Mouse (Mus musculus) layer of hippocampus, postnatal 10 days (tissue): ENCODE measurements around the gene Slc38a7. TPM values are rescaled to one million over a fixed set of nuclear protein-coding genes. Genes with fewer than 3 reads are reported as not detected.
"Not testable (repeated sequence)": the region's sequence is repeated elsewhere in the genome, so short reads cannot be mapped to it uniquely, and the experiment has no call there.

Source experiments
- DNase-seq, 2 experiments: peaks; one replicate each; pipeline ENCODE4 v3.0.0; 2021; ENCODE audit warnings: low spot score in 2 of 2
- long read RNA-seq: library from polyadenylated mRNA; stranded (forward); transcript quantifications from one replicate; pipeline ENCODE4 v2.0.0, GENCODE M21; 2023
- total RNA-seq, 2 experiments: library from RNA; stranded (reverse); gene quantifications; 2 replicates each; pipeline ENCODE4 v1.2.3; 2021

Gene Slc38a7
- total RNA-seq: 10 to 100 TPM; 30.8 to 34.1 TPM
- long read RNA-seq, transcript Slc38a7-204 (12 exons, 3,315 nt): major isoform, 7 of 21 reads
- long read RNA-seq, partial matches to known transcripts: 12 of 21 reads
- long read RNA-seq, other reads (novel, unspliced or antisense): 2 of 21 reads

DNA sequence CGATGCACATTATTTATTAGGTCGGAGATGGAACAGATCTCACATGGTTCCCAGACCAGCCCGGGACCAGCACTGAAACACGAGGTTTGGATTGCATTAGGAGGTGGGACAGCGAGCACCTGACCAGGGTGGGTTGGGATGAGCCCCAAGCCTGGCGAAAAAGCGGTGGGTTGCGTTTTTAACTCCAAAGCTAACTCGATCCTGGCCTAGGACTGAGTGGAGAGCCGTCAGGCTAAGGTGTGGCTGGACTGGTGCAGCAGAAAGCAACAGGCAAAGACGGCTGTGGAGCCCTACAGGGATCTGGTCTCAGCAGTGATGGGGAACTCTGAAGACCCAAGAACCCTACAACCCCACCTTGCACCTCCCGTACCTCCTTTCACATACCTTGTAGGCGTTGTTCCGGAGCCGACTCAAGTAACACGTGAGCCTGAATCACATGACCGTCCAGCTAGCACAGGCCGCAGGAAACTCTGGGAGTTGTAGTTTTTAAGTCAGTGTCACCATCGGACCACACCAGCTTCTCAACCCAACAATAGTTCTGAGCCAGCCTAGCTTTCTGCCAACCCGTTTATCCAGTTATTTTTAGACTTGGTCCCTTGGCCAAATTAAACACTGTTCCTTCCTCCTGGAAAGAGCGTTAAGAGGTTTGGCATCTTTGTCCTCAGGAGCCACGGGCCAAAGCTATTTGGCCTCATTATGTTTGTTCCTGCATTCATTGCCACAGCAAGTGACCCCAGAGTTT is at the start of gene Slc38a7:
Slc38a7 (minus strand) TSS at position 438 of the 742 bp plus-strand sequence.
- peak; percentile 68 to 70 for DNase-seq

DNA sequence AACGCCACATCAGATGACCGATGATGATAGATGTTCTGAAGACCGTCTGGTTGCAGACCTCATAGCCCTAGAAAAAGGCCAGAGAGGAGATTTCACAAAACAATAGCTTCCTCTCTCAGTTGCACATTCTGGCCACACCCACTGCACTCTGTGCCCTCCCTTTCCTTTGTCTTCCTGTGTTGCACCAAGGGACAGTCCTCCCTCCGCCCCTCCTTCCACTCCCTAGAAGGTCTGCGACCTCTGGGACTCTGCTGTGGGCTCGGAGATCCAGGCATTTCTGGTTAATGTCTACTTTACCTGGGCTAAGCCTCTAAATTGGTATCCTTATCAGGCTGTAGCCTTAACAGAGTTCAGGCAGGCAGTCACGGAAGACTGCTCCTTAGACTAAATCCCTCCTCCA is 48.5 kb upstream of the Slc38a7 start:
- no peak for DNase-seq

DNA sequence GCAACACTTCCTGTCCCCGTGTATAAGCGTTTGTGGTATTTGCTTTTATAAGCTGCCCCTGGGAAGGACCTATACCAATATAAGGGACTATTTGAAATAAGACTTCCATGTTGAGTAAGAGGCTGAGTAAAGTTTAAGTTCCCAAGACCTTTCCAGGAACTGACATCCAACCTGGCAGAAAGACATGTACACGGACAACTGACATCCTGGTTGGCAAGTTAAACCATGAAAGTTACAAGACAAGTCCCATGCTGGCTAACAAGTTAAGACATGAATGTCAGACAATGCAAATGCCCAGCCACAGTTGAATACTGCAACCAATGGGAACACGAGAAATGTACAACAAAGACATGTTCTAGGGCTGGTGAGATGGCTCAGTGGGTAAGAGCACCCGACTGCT is 40.4 kb upstream of the Slc38a7 start:
- DNase-seq: no peak

DNA sequence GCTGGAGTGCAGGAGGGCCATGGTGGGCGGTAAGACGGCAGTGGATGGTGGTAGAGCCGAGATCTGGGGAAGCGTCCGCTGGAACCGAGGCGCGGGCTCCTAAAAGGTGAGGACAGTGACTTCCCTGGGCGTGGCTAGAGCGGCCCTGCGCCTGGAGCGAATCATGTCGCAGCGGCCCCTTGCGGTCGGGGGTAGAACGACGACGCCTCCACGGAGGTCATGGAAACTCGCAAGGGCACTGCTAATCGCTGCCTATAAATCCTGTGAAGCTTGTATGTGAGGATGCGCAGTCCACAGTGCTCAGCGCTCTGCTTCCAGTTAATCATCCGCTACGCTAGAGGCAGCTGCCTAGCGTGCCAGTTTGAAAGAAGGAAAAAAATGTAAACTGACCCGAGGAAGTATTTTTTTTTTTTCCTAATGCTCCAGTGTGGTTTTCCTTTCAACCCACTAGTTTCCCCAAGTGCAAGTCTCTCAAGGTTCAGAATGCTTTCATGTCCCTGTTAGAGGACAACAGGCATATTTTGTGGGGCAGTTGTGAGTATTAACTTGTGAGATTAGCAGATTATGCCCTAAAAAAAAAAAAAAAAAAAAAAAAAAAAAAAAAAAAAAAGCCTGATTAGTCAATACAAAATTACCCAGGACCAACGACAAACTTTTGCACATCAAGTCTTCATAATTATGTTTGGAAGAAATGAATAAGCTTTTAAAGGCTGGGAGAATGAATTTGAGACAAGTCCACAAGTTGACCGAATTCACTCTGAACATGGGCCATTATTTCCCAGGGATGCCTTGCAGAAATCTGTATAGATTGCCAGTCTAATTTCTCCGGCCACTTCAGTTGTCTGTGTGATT is 35.2 kb upstream of the Slc38a7 start, which contains the start of gene Got2:
Got2 (minus strand) TSS at position 263 of the 852 bp plus-strand sequence.
- DNase-seq: peak; percentile 93 to 95

DNA sequence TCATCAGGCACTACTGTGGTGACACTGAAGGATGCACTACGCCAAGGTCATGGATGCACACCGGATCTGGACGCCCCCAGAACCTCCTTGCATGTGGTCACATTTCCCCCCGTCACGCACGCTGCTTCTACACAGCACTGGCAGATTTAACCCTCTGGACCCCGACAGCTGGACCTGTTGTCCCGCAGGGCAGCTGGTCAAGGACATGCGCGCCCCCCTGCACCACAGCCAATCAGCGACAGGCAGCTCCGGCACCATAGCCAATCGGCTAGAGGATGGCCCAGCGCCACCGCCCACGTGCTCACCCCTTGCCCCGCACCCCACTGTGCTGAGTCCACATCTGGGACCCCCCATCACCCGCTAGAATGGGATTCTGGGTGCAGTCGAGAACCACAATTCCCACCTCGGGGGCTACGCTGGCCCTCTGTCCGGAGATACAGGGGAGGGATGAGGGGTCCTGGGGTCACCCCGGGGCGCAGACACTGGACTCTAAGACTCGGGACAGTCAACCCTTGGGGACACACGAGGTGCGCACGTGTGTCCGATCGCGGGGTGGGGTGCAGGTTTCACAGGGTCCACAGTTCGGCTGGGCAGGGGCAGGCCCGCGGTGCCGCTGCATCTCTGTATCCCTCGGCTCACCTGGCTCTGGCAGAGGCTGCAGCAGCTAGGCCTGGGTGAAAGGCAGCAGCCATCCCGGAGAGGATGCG is 34.4 kb upstream of the Slc38a7 start:
- peak; percentile 86 to 90 for DNase-seq

DNA sequence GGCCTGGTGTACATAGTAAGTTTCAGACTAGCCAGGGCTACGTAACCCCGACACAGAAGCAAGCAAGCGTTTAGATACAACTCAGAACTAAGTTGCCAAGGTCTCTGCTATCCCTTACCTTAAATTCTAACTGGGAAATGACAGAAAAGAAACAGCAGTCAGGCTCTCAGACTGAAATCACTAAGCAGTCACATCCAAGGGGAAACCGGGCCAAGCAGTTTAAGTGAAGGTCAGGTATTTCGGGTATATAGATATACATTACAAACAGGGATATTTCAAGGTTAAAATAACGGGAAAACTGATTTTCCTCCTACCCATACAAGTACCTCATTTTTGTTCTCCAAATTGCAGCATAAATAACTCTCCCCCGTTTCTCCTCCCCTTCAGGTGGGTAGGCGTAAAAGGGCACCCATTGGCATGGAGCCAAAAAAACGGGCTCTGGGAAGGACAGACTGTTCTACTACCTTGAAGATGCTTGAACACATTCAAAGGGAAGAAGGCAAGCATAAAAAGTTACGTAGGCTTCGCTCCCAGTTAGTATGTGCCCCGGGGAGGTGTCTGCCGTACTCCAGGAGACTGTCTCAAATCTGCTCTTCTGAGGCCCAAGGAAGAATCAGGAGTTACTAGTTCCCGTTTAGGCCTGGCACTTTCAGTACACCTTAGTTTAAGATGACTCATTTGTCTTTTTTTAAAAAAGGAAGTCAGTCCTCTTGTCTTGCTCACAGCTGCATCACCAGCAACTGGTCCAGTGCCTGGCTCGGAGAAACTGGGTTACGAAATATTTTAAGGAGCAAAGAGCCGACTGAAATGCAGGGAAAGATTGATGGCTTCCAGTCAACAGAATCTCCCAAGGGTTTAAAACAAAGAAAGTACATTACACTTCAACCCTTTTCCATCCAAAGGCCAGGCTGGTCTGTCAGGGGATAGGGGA is 33.6 kb upstream of the Slc38a7 start:
- DNase-seq: peak; percentile 19 to 42

DNA sequence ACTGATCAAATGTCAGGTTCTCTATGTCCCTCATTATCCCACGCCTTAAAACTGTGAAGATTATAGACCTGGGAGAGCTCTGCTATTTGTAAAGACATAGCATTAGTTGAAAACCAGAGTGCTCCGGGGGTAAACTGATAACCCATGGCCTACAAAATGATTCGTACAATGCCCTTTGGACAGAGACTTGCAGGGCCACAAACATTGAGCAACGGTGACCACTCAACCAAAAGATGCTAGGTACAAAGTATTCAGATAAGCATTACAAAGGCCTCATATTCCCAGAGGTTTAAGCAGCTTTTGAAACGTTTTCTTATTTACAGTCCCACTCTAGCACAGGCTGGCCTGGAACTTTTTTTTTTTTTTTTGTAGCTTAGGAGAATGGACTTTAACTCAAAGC is 32.6 kb upstream of the Slc38a7 start:
- DNase-seq: no peak

DNA sequence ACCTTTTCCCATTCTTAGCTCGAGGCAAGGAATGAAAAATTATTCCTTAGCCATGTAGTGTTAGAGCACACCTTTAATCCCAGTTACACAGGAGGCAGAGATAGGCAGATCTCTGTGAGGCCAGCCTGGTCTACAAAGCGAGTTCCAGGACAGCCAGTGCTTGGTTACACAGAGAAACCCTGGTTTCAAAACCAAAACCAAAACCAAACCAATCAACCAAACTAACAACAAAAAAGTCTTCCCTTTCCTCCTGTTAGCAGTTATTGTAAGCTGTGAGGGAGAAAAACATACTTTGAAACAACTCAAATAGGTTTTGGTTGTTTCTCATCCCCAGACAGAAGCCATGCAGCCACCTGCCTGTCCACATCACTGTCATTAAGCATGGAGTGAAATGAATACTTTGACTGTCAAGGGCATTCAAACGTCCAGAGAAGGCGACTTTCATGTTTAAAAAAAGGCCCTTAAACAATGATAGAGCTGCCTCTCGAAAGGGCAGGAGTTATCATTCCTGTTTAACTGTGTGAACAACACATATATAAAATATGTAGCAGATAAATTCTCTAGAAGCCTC is 32.0 kb upstream of the Slc38a7 start:
- DNase-seq: no peak

DNA sequence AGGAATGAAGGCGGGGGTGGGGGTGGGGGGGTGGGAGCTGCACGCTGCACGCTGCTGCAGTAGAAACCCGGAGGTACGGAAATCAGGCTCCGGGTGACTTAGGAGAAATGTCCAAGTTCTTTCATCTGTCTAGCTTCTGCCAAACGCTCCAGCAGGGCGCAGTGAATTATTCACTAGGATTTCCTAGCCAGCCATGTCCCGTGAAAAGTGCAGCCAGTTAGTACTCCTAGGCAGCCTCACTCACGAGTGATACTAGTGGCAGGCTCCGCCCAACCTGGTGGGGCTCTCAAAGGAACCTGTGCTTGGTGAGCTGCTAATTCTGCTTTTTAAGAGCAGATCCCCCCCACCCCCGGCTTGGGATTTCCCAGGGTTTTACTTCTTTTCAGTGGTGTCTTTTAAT is 31.2 kb upstream of the Slc38a7 start:
- DNase-seq: no peak

DNA sequence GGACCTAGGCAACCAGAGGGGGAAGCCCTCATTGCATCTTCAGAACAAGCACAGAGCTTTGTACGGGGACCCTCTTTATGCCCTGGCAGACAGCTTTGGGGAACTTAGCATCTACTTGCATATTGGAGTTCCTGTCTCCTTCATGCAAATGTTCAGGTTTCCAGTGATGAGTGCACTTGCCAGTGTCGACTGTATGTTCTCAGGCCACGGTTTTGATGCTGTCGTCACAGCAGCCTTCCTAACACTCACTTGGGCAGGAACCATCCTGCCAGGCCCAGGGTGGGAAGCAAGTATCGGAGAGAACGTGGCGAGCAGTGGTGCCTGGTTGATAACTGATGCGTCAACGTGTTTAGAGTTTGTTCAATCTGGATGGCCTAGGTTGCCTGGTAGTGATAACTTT is 28.9 kb upstream of the Slc38a7 start:
- no peak for DNase-seq

DNA sequence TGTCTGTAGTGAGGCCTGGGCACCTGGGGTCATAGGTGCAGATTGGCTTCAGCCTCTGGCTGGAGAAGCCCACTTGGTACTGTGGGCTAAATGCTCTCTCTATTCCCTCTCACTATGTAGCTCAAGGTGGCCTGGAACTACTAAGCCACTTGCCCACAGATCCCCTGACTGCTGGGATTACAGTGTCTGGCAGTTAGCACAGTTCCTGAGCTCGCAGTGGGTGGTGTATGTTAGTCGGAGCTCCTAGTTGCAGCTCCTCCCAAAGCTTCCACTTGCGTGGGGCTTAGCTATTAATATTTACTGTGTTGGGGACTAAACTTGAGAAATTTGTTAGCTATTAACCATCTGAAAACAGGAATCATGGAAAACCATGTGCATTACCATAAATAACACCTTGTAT is 28.2 kb upstream of the Slc38a7 start:
- no peak for DNase-seq

DNA sequence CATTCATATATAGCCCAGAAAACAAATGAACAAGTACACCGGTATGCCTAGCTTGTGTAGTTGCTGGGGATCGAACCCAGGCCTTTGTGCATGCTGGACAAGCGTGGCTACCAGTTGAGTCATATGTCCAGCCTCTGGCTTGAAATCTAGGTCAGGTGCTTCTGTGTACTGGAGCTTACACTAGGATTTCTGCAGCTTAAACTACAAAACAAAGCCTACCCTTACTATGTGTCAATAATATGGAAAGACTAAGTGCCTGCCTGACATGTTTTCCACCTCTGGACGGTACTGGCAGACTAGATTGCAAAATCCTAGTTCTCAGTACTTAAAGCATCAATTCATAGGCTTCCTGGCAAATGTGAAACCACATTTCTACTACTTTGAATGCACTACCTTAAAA is 26.5 kb upstream of the Slc38a7 start:
- no peak for DNase-seq

DNA sequence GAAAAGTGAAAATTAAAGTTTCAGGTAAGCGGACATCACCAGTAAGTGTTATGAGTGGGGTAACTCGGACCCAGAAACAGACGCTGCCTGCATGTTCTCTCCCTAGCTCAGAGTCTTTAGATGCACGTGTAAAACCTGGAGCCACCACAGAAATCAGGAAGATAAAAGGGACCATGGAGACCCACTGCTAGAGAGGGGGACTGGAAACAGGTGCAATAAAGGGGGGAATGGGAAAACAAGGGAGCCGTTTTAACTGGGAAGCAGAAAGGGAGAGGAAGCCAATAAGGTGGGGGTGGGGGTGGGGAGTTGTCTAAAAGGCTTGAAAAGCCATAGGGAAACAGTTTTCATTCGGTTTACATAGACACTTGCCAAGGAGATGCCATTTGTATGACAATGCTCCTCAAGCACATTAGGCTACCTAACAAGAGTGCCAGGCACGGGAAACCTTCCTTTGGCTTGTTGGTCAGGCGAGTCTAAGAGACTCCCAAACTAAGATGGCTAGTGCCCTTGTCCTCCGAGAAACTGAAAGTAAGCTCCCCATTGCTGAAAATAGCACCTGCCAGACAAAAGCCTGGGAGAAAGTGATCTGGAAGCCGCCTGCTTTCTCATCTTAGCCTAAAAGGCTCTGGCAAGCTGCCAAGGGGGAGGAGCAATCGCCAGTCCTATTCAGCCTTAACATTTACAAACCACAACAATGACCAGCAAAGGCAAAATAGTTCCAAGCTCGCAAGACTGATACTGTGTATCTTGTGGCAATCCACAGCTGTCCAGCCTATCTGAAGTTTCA is 25.0 kb upstream of the Slc38a7 start:
- peak; percentile 25 to 54 for DNase-seq

DNA sequence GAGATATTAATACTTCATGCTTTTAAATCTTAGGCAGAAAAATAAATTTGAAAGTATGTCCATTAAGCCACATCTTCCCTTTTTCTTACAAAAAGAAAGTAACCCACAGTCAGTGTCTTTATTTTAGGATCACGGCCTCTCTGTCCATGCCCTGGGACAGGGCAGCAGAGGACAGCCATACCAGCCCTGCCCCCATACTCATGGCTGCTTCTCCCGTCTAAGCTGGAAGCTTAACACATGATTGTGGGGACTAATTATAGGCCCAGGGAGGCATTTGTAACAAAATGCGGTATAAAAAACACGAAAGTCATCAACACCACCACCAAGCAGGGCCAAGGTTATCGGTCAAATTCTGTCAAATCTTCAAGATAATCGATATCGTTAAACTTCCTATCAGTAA is 21.9 kb upstream of the Slc38a7 start:
- DNase-seq: no peak

DNA sequence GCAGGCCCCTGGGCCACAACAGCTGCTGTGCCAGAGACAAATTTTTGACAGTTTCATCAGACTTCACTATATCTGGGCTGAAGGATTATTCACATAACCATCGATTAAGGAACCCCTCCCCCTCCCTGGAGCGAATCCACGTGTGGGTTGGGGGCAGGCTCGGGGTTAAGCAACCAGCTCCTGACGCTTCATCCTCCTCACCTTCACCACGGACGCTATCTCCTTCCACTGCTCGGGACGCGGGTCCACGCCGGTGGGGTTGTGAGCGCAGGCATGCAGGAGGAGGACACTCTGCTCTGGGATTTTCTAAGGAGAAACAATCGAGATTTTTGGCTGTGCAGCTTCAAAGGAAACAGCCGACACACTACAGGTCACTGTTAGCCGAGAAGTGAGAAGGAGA is 18.4 kb upstream of the Slc38a7 start:
- DNase-seq: no peak

DNA sequence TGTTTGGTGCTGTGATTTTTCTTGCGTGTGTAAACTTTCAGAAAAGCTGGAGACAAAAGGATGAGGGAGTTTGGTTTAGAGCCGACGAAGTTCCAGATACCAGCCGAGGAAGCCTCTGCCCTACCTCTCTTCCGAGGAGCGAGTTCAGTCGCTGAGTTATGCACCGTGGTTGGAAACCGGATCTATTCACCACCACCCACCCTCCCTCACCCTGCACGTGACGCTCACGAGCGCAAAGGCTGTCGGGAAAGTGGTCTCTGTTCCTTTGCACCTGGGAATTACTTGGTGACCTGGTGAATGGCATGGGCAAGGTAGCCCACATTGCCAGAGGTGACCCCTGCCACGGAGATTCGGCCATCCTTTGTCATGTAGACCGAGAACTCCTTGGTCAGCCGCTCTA is 11.5 kb upstream of the Slc38a7 start:
- DNase-seq: not testable (repeated sequence)

DNA sequence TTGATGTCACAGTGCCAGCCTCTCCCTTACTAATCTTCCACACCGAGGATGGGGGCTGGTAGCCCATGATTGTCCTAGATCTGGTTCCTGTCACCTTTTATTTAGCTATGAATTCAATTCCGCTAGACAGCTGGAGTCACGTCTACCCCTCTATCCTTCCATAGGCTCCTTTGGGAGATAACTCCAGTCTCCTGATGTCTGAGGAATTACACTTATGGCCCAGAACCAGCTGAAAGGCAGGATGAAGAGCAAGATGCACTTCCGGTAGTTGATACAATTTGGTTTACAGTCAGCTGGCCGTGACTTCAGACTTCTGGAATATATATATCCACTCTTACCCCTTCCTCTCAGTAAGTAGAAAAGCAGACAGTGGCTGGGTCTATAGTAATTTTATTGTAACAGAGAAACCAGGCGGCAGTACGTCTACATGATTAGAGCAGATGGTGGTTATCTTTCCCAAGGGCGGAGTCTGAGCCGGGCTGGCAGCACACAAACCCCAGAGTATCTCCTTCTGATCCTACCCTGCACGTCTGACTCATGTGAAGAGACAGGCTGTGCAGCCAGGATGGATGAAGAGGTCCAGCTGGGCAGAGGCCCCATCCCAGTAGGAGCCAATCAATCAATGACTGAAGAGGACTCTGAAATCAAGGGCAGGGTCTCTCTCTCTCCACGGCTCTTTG is 10.6 kb upstream of the Slc38a7 start:
- DNase-seq: not testable (repeated sequence)

DNA sequence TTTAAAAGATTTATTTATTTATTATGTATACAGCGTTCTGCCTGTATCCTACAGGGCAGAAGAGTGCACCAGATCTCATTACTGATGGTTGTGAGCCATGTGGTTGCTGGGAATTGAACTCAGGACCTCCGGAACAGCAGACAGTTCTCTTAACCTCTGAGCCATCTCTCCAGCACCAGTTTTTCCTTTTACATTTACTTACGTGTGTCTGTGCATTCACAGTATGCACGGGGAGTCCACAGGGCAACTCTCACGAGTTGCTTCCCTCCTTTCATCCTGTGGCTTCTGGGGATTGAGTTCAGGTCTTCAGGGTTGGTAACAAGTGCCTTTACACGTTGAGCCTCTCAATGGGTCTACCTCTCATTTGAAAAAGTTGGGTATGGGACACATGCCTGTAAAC is 835 bp upstream of the Slc38a7 start:
- no peak for DNase-seq

DNA sequence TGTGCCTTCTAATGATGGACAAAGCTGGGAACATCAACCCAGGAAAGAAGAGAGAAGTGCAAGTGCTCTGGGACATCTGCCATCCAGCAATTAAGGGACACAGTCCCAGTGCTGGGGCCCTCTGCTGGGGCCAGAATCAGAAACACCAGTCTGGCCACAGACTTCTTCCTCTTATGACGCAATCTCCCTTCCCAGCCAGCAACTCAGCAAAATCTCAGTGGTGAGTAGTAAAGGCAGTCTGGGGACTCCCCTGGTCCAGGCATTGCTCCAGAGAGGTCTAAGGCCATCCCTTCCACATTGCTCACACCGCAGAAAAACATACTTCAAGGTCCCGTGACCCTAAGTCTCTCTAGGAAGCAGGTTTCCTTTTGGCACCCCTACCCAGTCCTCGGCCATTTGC is 1.0 kb downstream of the Slc38a7 start:
- DNase-seq: no peak
